Mouse (Mus musculus): ENCODE measurements at regions not wholly inside any gene's neighbourhood (a gene's known extent, or its start where the extent isn't known, plus 50 kb on each side); places are given as distances from the start of the nearest gene placed in this dataset.
A peak's percentile ranks its signal among the peaks of the same experiment; 100 is the strongest.
"Not testable (repeated sequence)": the region's sequence is repeated elsewhere in the genome, so short reads cannot be mapped to it uniquely, and the experiment has no call there.

DNA sequence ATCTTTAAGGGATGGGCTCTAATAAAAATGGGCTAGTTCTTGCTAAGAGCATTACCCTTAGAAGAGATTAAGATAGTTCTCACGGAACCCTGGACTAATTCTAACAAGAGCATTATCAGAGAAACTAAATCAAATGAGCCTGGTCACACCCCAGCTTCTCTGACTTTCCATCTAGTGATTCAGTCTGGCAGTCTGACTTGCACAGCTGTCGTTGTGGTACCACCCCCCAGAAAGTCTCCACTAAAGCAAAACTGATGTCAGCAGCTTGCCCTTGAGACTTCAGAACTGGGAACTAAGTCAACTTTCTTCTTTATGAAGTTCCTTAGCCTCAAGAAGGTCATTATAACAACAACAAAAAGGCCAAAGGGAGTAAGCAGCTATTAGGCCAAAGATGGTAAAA lies 126.5 kb upstream of the Max start:
- no peak for DNase-seq

DNA sequence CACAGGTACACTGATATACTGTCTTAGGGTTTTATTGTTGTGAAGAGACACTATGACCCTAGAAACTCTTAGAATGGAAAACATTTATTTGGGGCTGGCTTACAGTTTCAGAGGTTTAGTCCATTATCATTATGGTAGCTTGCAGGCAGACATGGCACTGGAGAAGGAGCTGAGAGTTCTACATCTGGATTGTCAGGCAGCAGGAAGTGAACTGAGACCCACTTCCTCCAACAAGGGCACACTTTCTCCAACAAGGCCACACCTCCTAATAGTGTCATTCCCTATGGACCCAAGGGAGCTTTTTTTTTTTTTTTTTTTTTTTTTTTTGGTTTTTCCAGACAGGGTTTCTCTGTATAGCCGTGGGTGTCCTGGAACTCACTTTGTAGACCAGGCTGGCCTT lies 124.9 kb upstream of the Max start:
- not testable (repeated sequence) for DNase-seq

DNA sequence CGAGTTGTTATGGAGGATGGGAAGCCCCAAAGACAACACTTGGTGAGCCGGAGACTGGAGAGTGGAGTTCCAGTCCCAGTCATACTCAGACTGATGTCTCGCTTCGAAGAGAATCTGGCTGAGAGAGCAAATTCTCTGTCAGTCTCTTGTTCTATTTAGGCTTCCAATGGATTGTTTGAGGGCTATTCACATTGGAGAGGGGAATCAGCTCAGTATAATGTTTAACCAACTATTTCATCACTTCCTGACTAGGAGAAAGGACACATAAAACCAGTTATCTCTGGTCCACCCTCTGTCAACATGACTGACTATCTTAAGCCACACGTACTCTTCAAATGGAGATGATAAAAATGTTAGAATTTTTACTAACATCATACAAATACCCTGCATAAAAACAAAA lies 123.9 kb upstream of the Max start:
- no peak for DNase-seq

DNA sequence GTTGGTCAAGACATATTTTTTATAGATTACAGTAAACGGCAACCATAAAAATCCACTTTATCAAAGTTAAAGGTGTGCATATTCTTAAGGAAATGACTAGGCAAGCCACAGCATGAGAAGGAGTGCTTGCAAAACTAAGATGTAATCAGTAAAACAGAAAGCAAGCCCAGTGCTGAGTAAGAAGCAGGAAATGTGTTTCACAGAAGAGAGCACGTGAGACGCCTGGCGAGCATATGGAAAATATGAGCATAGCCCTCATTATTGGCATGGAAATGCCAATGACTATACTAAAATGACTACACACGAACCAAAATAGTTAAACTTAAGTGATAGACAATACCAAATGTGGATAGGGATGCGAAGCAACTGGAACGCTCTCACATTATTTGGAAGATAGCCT lies 123.2 kb upstream of the Max start:
- no peak for DNase-seq

DNA sequence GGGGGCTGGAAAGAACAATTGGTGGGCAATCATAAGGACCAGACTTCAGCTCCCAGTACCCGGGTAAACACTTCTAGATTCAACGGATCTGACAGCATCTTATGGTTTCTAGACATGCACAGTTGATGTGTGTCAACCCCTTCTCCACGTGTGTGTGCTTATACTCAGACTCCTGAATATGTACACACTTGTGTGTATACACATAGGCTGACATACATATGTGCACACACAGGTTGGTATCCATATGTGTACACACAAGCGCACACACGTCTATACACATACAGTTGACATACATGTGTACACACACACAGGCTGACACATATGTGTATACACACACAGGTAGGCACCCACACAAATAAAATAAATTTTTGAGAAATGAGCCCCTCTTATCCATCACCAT lies 122.7 kb upstream of the Max start:
- no peak for DNase-seq

DNA sequence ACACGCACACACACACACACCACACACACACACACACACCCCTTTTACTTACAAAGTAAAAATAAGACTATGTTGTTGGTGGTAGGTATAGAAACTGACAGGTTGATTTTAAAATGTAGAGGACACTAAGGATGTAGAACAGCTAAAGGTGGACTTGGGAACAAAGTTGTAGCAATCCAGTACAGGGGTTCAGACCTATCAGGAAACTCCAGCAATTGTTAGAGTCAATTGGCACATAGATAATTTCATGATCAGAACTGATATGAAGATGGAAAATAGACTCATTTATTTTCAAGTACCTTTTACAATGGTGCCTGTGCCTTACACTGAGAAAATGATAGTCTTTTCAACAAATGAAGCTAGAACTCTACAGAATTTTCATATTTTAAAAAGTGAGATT lies 122.3 kb upstream of the Max start:
- DNase-seq = no peak

DNA sequence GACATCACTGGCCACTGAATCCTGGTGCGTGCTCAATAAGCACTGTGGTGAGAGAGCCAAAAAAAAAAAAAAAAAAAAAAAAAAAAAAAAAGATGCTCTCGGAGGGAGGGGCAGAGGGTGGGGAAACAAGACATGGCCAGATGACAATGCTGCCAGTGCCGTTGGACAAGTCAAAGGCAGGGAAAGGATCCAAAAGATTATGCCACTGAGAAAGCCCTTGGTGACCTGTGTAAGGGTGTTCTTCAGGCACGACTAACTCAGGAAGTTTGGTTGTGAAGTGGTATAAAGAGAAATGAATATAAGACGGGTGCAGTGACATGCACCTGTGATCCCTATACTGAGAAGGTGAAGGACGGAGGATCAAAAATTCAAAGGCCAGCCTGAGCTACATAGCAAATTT lies 121.8 kb upstream of the Max start:
- DNase-seq = no peak

DNA sequence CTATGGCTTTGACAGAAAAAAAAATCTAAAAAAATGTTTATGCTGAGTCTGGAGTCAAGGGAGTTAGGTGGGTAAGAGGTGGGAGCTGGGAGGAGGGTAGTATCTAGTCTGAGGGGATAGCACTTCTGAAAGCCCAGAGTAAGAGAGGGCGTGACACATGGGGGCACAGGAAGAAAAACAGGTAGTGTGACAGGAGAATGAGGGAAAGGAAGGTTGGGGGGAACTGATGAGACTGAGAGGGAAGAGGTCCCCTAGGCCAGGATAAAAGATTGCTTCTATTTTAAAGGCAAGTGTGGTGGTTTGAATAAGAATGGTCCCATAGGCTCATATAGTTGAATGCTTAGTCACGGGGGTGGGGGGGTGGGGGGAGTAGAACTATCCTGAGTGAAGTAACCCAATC lies 119.8 kb upstream of the Max start:
- DNase-seq = no peak

DNA sequence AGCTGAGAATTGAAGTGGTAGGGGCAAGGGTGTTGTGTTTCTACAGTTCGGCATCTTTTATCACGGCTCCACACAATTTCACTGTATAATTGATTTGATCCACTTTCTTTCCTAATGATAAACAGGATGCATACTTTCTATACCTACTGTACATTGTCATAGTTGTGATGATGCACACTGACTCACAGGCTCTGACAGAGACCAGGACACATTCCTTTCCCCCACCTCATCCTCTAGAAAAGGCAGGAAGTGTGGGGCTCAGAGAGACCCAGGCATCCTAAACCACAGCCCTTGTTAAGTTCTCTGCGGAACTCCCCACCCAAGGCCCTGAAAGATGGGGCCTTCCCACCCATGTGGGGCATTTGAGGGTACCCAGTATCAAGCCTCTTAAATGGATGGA lies 117.5 kb upstream of the Max start:
- no peak for DNase-seq

DNA sequence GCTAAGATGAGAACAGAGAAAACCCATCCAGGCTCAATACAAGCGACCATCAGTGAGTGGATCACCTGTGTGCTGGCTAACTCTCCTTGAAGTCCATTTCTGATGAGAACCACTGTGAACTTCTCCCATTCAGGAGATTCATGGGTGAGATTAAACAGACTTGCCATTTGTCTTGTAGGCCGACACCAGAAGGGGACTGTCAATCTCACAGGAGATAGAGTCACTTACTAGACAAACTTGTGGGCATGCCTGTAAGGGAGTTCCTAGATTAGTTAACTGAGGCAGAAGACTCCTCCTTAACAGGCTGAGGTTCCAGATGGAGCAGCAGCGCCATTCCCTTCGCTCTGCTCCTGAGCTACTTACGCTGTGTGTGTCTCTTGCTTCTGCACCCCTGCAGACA lies 114.7 kb upstream of the Max start:
- DNase-seq = no peak

DNA sequence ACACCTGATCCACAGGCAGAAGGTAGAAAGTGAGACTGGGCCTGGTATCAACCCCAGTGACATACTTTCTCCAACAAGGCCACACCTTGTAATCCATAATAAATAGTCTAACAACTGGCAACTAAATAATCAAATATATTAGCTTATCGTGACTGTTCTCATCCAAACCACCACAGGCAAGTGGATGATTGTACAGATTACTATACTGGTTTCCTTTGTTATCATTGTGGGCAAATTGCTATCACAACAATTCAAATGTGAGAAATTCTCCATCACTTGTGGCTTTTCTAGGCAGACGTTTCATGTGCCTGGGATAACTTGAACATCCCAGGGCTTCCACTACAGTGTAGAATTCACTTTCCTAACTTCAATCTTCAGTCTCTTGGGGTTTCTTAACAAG lies 112.6 kb upstream of the Max start:
- no peak for DNase-seq

DNA sequence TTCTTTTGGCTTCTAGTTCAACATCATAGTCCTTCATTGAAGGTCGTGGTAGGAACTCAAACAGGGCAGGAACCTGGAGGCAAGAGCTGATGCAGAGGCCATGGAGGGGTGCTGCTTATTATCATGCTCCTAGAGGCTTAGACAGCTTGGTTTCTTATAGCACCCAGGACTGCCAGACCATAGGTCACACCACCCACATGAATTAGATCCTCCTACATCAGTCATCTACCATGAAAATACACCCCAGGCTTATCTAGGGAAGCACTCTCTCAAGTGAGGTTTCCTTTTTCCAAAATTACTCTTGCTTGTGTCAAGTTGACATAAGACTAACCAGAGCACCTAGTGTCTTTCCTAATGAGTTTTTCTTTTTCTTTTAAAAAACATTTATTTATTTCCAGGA lies 109.7 kb upstream of the Max start:
- no peak for DNase-seq

DNA sequence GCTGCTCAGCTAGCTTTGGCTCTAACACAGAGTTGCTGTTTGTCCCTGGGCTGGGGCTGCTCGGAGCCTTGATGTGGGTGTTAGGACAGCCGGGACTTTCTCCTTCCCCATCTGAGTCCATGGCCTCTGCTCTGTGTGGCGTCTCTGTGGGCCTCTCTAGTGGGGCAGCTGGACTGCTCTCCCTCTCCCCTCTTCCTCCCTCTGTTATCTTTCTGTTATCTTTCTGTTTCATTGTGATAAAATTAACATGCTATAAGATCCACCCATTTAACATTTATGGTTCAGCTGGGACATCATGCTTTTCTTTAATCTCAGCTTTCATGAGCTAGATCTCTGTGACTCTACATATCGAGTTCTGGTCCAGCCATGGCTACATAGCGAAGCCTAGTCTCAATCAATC lies 105.9 kb upstream of the Max start:
- no peak for DNase-seq

DNA sequence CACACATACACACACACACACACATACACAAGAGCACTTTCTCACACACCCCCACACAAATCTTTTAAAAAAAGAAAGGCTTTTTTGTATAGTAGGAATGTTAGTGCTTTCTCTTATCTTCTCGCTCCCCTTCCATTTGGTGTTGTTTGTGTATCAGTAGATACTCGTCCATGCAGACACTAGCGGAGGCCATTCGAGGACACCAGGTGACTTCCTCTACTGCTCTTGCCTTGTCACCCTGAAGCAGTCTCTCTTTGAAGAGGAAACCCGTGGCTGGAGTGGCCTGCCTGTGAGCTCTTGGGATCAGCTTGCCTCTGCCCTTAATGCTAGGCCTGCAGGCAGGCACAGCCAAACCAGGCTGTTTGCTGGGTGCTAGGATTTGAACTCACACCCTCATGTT lies 105.1 kb upstream of the Max start:
- DNase-seq = no peak

DNA sequence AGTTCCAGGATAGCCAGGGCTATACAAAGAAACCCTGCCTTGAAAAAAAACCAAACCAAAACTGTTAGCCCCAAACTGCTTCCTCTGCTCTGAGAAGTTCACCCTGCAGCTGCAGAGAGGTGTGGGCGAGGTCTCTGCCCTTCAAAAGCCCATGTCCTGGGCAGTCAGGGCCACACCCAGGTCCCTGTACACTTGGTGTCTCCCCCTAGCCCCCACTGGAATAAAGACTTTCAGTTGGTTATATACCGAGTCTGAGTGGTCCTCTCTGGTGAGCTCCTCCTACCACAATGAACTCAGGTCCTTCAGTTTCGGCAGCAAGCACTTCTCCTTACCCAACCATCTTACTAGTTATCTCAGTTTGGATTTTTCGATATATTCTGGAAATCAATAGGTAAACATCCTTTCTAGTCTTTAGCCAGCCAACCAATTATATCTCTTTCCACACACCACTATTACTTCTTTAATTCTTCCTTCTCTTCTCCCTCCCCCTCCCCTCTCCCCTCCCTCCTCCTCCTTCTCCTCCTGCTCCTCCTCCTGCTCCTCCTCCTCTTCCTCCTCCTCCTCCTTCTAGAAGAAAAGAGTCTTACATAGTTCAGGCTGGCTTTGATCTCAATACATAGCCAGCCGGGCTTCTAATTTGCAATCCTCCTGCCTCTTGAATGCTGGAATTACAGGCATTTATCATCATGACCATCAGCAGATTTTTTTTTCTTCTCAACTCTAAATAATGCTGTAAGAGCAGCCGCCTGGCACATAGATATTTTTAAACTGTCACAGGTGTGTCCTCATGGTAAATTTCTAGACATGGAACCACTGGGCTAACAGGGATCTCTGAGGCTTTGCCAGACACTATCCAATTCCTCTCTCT lies 103.9 kb upstream of the Max start:
- DNase-seq = no peak

DNA sequence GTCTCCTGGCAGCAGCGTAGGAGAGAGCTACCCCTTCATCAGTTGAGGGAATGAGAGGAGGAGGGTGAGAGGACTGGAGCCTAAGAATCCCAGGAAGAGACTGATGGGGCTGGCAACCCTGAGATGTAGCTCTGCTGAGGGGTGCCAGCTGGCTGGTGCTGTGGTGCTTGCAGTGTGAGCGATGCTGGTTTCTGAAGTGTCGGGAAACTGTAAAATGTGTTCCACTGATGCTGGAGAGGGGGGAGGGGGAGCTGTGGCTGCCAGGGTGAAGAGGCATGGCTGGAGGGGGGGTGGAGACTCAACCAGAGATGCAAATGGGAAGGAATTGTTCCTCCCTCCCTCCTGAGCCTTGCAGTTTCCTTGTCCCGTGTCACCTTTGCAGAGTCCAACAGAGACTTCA lies 102.0 kb upstream of the Max start:
- no peak for DNase-seq

DNA sequence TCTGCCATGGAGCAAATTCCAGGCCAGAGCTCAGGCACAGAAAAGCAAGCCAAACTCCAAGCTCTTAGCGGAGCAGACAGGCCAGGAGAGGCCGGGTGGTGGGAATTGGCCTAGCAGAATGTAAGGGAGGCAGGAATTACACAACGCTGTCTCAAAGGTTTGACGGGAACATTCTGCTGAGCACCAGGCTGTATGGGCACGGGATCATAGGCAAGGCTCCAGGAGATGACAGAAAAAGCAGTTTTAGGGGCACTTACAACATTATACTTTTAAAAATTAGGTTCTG lies 99.5 kb upstream of the Max start:
- DNase-seq = no peak

DNA sequence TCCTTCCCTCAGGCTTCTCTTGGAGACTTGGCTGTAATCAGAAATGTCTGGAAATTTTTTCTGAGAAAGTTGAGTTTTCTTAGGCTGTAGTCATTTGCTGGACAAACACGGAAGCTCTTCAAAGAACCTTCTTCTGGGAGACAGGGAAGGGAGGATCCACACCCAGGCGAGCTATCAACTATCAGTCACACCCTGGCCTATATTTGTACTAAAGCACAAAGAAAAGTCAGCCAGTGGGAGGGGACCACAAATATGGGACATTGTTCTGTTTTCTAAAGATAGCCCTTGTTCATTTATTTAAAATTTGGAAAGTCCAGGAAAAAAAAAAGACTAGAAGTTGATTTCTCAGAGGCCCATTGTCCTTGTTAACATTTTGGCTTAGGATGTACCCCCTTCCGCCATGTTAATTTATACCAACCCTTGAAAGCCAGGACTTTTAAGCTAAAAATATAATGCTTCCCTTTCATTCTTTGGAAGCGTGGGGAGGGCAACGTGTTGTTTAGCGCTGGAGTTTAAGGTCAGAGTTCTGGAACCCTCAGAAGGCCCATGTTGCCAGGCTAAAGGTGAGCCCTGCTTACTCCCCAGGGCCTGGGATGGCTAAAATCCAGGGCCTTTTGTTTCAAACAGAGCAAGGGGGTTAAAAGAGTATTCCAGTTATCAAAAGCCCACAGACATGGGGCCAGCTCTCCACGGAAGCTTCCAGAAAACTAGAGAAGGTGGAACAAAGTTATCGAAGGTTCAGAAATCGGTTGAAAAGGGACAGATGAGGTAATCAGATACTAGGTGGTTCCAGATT lies 99.0 kb upstream of the Max start:
- DNase-seq = no peak

DNA sequence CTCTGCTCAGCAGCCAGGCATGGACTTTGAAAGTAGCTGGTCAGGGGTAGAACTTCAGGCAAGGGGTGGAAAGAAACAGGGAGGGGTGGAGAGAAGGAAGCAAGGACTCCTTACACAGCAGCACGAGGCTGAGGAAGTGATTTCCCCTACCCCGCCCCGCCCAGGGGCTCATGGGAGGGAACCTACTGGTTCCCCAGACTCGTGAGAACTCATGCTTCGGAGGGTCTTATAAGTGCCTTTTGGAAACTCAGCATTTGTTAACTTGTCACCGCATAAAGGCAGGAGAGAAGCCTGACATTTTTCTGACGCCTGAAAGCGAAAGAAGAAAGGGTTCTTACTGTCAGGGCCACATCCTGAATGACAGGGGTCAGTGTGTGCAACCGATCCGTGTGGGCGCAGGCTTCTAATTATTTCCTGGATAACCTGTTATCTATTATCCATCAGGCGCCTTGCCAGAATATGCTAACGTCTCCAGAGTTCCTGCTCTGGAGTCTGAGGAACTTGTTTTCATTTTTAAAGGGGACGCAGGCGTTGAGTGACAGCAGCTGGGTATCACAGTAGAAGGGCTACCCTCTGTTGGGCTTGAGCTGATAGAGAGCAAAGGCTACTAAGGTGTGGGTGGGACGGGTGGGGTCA lies 98.2 kb upstream of the Max start:
- peak; percentile 63 to 77 for DNase-seq

DNA sequence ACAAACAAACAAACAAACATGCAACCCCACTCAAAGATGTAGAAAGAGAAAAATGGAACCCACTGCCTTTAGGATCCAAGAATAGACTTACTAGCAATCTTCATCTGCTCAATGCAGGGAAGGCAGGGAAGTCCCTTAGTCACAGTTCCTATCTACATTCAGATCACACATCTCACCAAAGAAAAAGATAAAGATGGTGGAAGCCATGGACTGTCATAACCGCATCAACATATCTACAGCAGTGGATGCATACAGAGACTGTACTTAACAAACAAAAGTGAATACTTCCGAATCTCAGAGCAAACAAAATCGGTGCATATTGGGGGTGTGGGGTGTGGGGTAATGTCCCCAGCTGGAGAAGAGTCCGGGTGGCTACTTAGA lies 97.7 kb upstream of the Max start:
- DNase-seq = no peak

DNA sequence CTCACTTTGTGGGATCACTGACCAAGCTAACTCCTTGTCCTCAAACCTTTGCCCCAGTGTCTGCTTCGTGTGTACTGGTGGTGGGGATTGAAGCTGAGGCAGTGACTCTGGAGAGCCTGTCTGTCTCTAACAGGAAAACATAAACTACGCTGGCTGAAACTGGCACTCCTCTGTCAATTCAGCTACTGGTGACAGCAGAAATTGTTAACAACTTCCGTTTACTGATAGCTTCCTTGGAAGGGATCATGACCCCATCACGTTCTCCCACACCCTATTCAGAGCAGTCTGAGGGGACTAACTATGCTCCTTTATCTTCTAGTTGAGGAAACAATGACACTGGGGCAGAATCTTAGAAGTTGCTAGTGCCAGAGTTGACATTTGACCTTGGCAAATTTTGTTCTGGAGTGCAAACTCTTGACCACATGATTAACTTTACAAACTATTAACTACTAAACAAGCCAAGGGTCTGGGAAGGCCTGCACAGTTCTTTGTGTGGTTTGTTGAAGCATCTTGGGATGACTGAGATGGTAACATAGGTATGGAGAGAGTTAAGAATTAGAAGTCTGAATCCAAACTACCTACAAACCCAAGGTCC lies 96.7 kb upstream of the Max start:
- DNase-seq = no peak

DNA sequence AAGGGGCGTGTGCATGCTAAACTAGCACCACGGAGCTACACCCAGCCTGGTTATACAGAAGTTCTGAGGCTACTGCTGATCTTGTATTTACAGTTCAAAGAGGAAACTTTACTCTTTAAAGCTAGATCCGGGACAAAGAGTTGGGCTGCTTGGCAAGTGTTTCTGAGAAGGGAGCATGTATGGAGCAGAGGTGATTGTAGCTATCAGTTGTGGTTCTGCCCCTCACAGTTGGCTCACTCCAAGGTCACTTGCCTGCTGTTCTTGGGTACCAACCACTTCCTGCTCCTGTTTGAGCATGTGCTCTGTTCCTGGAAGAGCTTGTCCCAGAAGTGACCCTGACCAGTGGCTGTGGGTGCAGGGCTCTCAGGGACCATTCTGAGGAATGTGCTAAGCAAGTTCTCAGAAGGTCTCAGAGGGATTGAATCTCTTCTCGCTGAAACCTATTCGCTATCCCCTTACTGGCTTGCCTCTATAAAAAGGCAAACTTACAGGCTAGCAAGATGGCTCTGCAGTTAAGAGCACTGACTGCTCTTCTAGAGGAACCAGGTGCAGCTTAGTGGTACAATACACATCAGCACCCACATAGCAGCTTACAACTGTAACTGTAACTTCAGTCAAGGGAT lies 94.9 kb upstream of the Max start:
- DNase-seq = no peak

DNA sequence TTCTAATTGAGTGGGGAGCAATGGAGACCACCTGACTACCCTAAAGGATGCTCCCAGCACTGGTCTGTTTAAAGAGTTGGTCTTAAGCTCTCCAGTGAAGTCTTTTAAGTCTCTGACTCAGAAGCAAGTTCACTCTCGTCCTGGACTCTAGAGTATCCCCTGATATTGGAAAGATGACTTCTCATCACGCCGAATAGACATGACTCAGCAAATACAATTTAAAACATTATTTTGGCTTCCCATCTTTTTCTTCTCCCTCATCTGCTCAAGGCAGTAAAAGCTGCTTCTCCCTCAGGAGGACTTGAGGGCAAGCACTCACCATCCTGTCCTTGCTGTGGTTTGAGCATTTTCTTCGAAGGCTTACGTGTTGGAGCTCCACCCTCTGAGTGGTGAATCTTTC lies 92.7 kb upstream of the Max start:
- DNase-seq = no peak

Measured in kidney, postnatal 4 days (tissue).